Mouse (Mus musculus) hindbrain, embryonic 13.5 days (tissue): ENCODE data around the gene Htra3. TPM values are rescaled to one million over a fixed set of nuclear protein-coding genes. Genes with fewer than 3 reads are reported as not detected.
A peak's percentile ranks its signal among the peaks of the same experiment; 100 is the strongest.

ENCODE experiments used
- ATAC-seq: fragments of 200-750 bp; cut with Nextera tagmentation; 2 replicates; pipeline ENCODE4 v1.8.0; 2017; ENCODE audit warnings: moderate TSS enrichment; ENCODE audit not compliant: low FRiP score
- H3K27ac ChIP-seq: fragments of 300-500 bp; sonication (generic); 2 replicates; pipeline ENCODE4 v1.5.1; 2015; ENCODE audit warnings: inconsistent platforms, mild to moderate bottlenecking, moderate library complexity
- H3K27me3 ChIP-seq: fragments of 300-500 bp; sonication (generic); 2 replicates; pipeline ENCODE4 v1.6.1; 2015; ENCODE audit warnings: mild to moderate bottlenecking, inconsistent platforms
- H3K36me3 ChIP-seq: fragments of 300-500 bp; sonication (generic); 2 replicates; pipeline ENCODE4 v1.6.1; 2015; ENCODE audit warnings: mild to moderate bottlenecking, inconsistent platforms
- H3K4me1 ChIP-seq: fragments of 300-500 bp; sonication (generic); replicated peaks from 2 replicates; pipeline ENCODE4 v1.6.1; 2015; ENCODE audit warnings: inconsistent platforms
- H3K4me2 ChIP-seq: fragments of 300-500 bp; sonication (generic); 2 replicates; pipeline ENCODE4 v1.6.1; 2015; ENCODE audit warnings: inconsistent platforms, mild to moderate bottlenecking, moderate library complexity
- H3K4me3 ChIP-seq: fragments of 300-500 bp; sonication (generic); 2 replicates; pipeline ENCODE4 v1.5.1; 2015; ENCODE audit warnings: mild to moderate bottlenecking, inconsistent platforms
- H3K9ac ChIP-seq: fragments of 300-500 bp; sonication (generic); 2 replicates; pipeline ENCODE4 v1.6.1; 2015; ENCODE audit warnings: mild to moderate bottlenecking, inconsistent platforms
- H3K9me3 ChIP-seq: fragments of 300-500 bp; sonication (generic); 2 replicates; pipeline ENCODE4 v1.6.1; 2016; ENCODE audit warnings: inconsistent platforms
- WGBS: fragments of 180-500 bp; shearing (Covaris S2); methylation state at CpG from one replicate; pipeline ENCODE4 v1.1.7; 2015; 5-methylcytosine and 5-hydroxymethylcytosine counted together
- polyA plus RNA-seq: library from polyadenylated mRNA; unstranded; fragments of >200 nt; fragmentation: Nextera tagmentation; extraction: Ambion mirVana; gene quantifications from 2 replicates; pipeline ENCODE4 v1.2.1, GENCODE M21; 2015

The Htra3 gene
- polyA plus RNA-seq, 1 experiment from 2014 or later, result 12.2 TPM

GRCm38 (mm10) chr5:35690485-35691165, 11.0 kb upstream of the Htra3 start:
- WGBS, result 82% methylated on average over 8 of the region's 8 CpGs
- no peak overlapping the region for H3K27ac ChIP-seq
- H3K36me3 ChIP-seq, result no peaks in the 10 kb centered on the region
- H3K9ac ChIP-seq, result peak overlapping the region; percentile 19; the same call in 1 of the 2 replicates
- 0 out of 2 replicates have a peak, but pooled peaks cover 2% of the 10 kb centered on the region for H3K27me3 ChIP-seq
- H3K4me2 ChIP-seq, result no peak overlapping the region
- H3K4me1 ChIP-seq, result peaks cover 5% of the 10 kb centered on the region; the same call in 1 of the 2 replicates
- H3K9me3 ChIP-seq, result no peaks in the 10 kb centered on the region
- ATAC-seq, result no peak
- H3K4me3 ChIP-seq, result no peak overlapping the region

- H3K27me3 ChIP-seq, result 0 out of 2 replicates have a peak, but pooled peaks cover 2% of the 10 kb centered on the region
- H3K4me3 ChIP-seq, result no peak overlapping the region
- no peak overlapping the region for H3K9ac ChIP-seq
- no peaks in the 10 kb centered on the region for H3K9me3 ChIP-seq
- H3K4me2 ChIP-seq, result no peak overlapping the region
- no peak for ATAC-seq
- no peak overlapping the region for H3K27ac ChIP-seq
- H3K36me3 ChIP-seq, result no peaks in the 10 kb centered on the region
- peaks cover 4% of the 10 kb centered on the region; the same call in 1 of the 2 replicates for H3K4me1 ChIP-seq
Measured at GRCm38 (mm10) chr5:35689374-35689773, 9.8 kb upstream of the Htra3 start.

GRCm38 (mm10) chr5:35688851-35689250, 9.3 kb upstream of the Htra3 start:
- Histone ChIP-seq H3K36me3 (no peaks in the 10 kb centered on the region), H3K4me2 (no peak overlapping the region), H3K4me1 (peaks cover 4% of the 10 kb centered on the region; the same call in 1 of the 2 replicates), H3K9me3 (no peaks in the 10 kb centered on the region), H3K4me3 (no peak overlapping the region), H3K27ac (no peak overlapping the region), H3K27me3 (no peaks in the 10 kb centered on the region), H3K9ac (no peak overlapping the region)
- ATAC-seq, result no peak
- 89% methylated on average over 2 of the region's 2 CpGs for WGBS

GRCm38 (mm10) chr5:35687098-35687497, 7.5 kb upstream of the Htra3 start:
- no peak for ATAC-seq
- Histone ChIP-seq H3K4me2 (no peak overlapping the region), H3K4me1 (peaks cover 4% of the 10 kb centered on the region; the same call in 1 of the 2 replicates), H3K4me3 (no peak overlapping the region), H3K27ac (no peak overlapping the region), H3K9me3 (no peaks in the 10 kb centered on the region), H3K27me3 (no peaks in the 10 kb centered on the region), H3K36me3 (no peaks in the 10 kb centered on the region), H3K9ac (no peak overlapping the region)
- 55% methylated on average over 5 of the region's 5 CpGs for WGBS

GRCm38 (mm10) chr5:35686336-35686735, 6.8 kb upstream of the Htra3 start:
- no peak for ATAC-seq
- 70% methylated on average over 4 of the region's 4 CpGs for WGBS
- no peak overlapping the region for H3K27ac ChIP-seq
- H3K27me3 ChIP-seq, result peaks cover under 1% of the 10 kb centered on the region; the same call in 1 of the 2 replicates
- H3K4me2 ChIP-seq, result no peak overlapping the region
- no peak overlapping the region for H3K4me3 ChIP-seq
- H3K9me3 ChIP-seq, result no peaks in the 10 kb centered on the region
- peaks cover 4% of the 10 kb centered on the region; the same call in 1 of the 2 replicates for H3K4me1 ChIP-seq
- H3K9ac ChIP-seq, result no peak overlapping the region
- H3K36me3 ChIP-seq, result no peaks in the 10 kb centered on the region

- no peak overlapping the region for H3K4me2 ChIP-seq
- H3K4me3 ChIP-seq, result no peak overlapping the region
- no peak for ATAC-seq
- WGBS, result 77% methylated on average over 3 of the region's 3 CpGs
- peaks cover 4% of the 10 kb centered on the region; the same call in 1 of the 2 replicates for H3K4me1 ChIP-seq
- no peaks in the 10 kb centered on the region for H3K36me3 ChIP-seq
- H3K27me3 ChIP-seq, result peaks cover 13% of the 10 kb centered on the region
- H3K27ac ChIP-seq, result no peak overlapping the region
- H3K9me3 ChIP-seq, result no peaks in the 10 kb centered on the region
- H3K9ac ChIP-seq, result no peak overlapping the region
Measured at GRCm38 (mm10) chr5:35685079-35685478, 5.5 kb upstream of the Htra3 start.

GRCm38 (mm10) chr5:35680958-35681357, 1.4 kb upstream of the Htra3 start:
- Histone ChIP-seq H3K36me3 (no peaks in the 10 kb centered on the region), H3K9ac (no peak overlapping the region), H3K4me3 (no peak overlapping the region), H3K4me2 (no peak overlapping the region), H3K9me3 (no peaks in the 10 kb centered on the region), H3K27ac (no peak overlapping the region), H3K4me1 (peaks cover 8% of the 10 kb centered on the region), H3K27me3 (peaks cover 47% of the 10 kb centered on the region)
- no peak for ATAC-seq
- 68% methylated on average over 2 of the region's 2 CpGs for WGBS

GRCm38 (mm10) chr5:35676964-35677363, 2.6 kb downstream of the Htra3 start:
- 84% methylated on average over 7 of the region's 7 CpGs for WGBS
- H3K27ac ChIP-seq, result no peak overlapping the region
- no peak overlapping the region for H3K4me3 ChIP-seq
- peaks cover 52% of the 10 kb centered on the region for H3K27me3 ChIP-seq
- H3K4me2 ChIP-seq, result no peak overlapping the region
- H3K36me3 ChIP-seq, result no peaks in the 10 kb centered on the region
- H3K4me1 ChIP-seq, result peaks cover 22% of the 10 kb centered on the region
- H3K9me3 ChIP-seq, result no peaks in the 10 kb centered on the region
- no peak overlapping the region for H3K9ac ChIP-seq
- ATAC-seq, result no peak

GRCm38 (mm10) chr5:35674081-35674555, 5.5 kb downstream of the Htra3 start:
- Histone ChIP-seq H3K27ac (peak overlapping the region; percentile 18; the same call in 1 of the 2 replicates), H3K36me3 (no peaks in the 10 kb centered on the region), H3K4me1 (peaks cover 38% of the 10 kb centered on the region), H3K9me3 (no peaks in the 10 kb centered on the region), H3K4me2 (no peak overlapping the region), H3K9ac (no peak overlapping the region), H3K27me3 (peaks cover 29% of the 10 kb centered on the region), H3K4me3 (no peak overlapping the region)
- 65% methylated on average over 4 of the region's 4 CpGs for WGBS
- ATAC-seq, result no peak

GRCm38 (mm10) chr5:35673086-35673485, 6.5 kb downstream of the Htra3 start:
- H3K4me2 ChIP-seq, result no peak overlapping the region
- H3K27me3 ChIP-seq, result peaks cover 19% of the 10 kb centered on the region
- no peak overlapping the region for H3K9ac ChIP-seq
- H3K9me3 ChIP-seq, result no peaks in the 10 kb centered on the region
- no peak overlapping the region for H3K4me3 ChIP-seq
- ATAC-seq, result no peak
- no peaks in the 10 kb centered on the region for H3K36me3 ChIP-seq
- WGBS, result 74% methylated on average over 7 of the region's 7 CpGs
- peak overlapping the region; percentile 52; the same call in 1 of the 2 replicates for H3K27ac ChIP-seq
- peaks cover 34% of the 10 kb centered on the region for H3K4me1 ChIP-seq

- Histone ChIP-seq H3K36me3 (no peaks in the 10 kb centered on the region), H3K9me3 (no peaks in the 10 kb centered on the region), H3K4me1 (peaks cover 34% of the 10 kb centered on the region), H3K27me3 (peaks cover 14% of the 10 kb centered on the region), H3K9ac (no peak overlapping the region), H3K4me2 (no peak overlapping the region), H3K27ac (peak overlapping the region; percentile 52; the same call in 1 of the 2 replicates), H3K4me3 (no peak overlapping the region)
- WGBS, result 25% methylated on average over 1 of the region's 1 CpGs
- no peak for ATAC-seq
Measured at GRCm38 (mm10) chr5:35672581-35672980, 7.0 kb downstream of the Htra3 start.

GRCm38 (mm10) chr5:35671474-35671891, 8.1 kb downstream of the Htra3 start:
- peak overlapping the region; percentile 48; the same call in 1 of the 2 replicates for H3K27ac ChIP-seq
- 0 out of 2 replicates have a peak, but pooled peaks cover 5% of the 10 kb centered on the region for H3K27me3 ChIP-seq
- no peaks in the 10 kb centered on the region for H3K9me3 ChIP-seq
- H3K4me1 ChIP-seq, result peaks cover 34% of the 10 kb centered on the region
- no peaks in the 10 kb centered on the region for H3K36me3 ChIP-seq
- H3K9ac ChIP-seq, result no peak overlapping the region; the same call in 1 of the 2 replicates
- 71% methylated on average over 9 of the region's 9 CpGs for WGBS
- ATAC-seq, result 0 out of 2 replicates have a peak, but pooled peaks have one; percentile 37
- H3K4me3 ChIP-seq, result no peak overlapping the region
- H3K4me2 ChIP-seq, result no peak overlapping the region
